Mouse (Mus musculus): ENCODE measurements around the gene C530025M09Rik. TPM values are rescaled to one million over a fixed set of nuclear protein-coding genes. Genes with fewer than 3 reads are reported as not detected.
A peak's percentile ranks its signal among the peaks of the same experiment; 100 is the strongest.

C530025M09Rik gene
- polyA plus RNA-seq, 1 experiment from 2014 or later, result not detected

- no peaks in the 10 kb centered on the region for H3K36me3 ChIP-seq (ENCODE audit: insufficient read depth)
- no peak overlapping the region for H3K27ac ChIP-seq (ENCODE audit: low read depth)
- H3K9me3 ChIP-seq (ENCODE audit: low read depth, low read length), result no peaks in the 10 kb centered on the region
- no peak overlapping the region for H3K4me2 ChIP-seq
- ATAC-seq (ENCODE audit: insufficient read depth), result no peak
- H3K9ac ChIP-seq, result no peak overlapping the region
- DNase-seq, result peak; percentile 11
- no peak for TF ChIP-seq CTCF (IDR thresholded peaks at IDR 0.05; ENCODE audit: low read depth)
- H3K27me3 ChIP-seq (ENCODE audit: insufficient read depth, low read length), result no peaks in the 10 kb centered on the region
- no peak overlapping the region for H3K4me3 ChIP-seq (ENCODE audit: low read depth, low read length)
- no peaks in the 10 kb centered on the region for H3K4me1 ChIP-seq (ENCODE audit: insufficient read depth)
- WGBS, result 65% methylated on average over 3 of the region's 3 CpGs
These were observed 26.3 kb downstream of the C530025M09Rik start for GRCm38 (mm10) chr2:149804599-149805140.

DNA sequence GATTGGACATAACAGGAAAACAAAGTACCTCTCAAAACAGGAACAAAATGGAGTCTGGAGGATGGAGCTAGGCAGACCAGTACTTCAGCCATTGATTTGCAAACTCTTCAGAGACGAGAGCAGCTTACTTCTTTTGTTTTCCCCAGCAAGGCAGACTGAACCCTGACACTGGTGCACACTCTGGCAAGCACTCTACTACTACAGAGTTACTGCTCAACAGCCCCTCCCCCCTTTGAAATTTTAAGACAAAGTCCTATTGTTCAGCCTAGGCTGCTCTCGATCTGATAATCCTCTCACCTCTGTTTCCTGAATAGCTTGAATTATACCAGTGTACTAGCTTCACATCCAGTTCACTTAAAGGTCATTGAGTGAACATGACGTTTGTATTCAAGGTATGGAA, 32.4 kb downstream of the C530025M09Rik start:
- 12% methylated on average over 3 of the region's 3 CpGs for WGBS
- Histone ChIP-seq H3K27ac (ENCODE audit: low read depth) (no peak overlapping the region), H3K4me2 (0 out of 2 replicates have a peak overlapping the region, but pooled peaks have one; percentile 7), H3K9me3 (ENCODE audit: low read depth, low read length) (no peaks in the 10 kb centered on the region), H3K4me1 (ENCODE audit: insufficient read depth) (no peaks in the 10 kb centered on the region), H3K27me3 (ENCODE audit: insufficient read depth, low read length) (no peaks in the 10 kb centered on the region), H3K9ac (no peak overlapping the region), H3K4me3 (ENCODE audit: low read depth, low read length) (no peak overlapping the region), H3K36me3 (ENCODE audit: insufficient read depth) (no peaks in the 10 kb centered on the region)
- DNase-seq, result peak; percentile 43
- no peak for TF ChIP-seq CTCF (IDR thresholded peaks at IDR 0.05; ENCODE audit: low read depth)
- peak; percentile 92 for ATAC-seq (ENCODE audit: insufficient read depth)

Other genes starting within 250 kb of the C530025M09Rik start
- gene Syndig1, start 2.0 kb downstream of the C530025M09Rik start, polyA plus RNA-seq (2014; fragmentation: Nextera tagmentation; extraction: Ambion mirVana), result 4.2 TPM in 2 replicates

Measured in lung, embryonic 14.5 days (tissue).